Mouse (Mus musculus) CH12.LX (cell line): ENCODE measurements around the gene Myl7. TPM values are rescaled to one million over a fixed set of nuclear protein-coding genes. Genes with fewer than 3 reads are reported as not detected.
"Not testable (repeated sequence)": the region's sequence is repeated elsewhere in the genome, so short reads cannot be mapped to it uniquely, and the experiment has no call there.

ENCODE experiments used
- DNase-seq: peaks from one replicate; pipeline ENCODE4 v3.0.0-alpha.2; 2013; ENCODE audit errors: extremely low read depth
- H3K27ac ChIP-seq: 2 replicates; pipeline ENCODE4 v1.5.1; 2012; ENCODE audit warnings: low read depth, mild to moderate bottlenecking, control low read depth, moderate library complexity; ENCODE audit not compliant: insufficient read depth
- H3K27me3 ChIP-seq: replicated peaks from 2 replicates; pipeline ENCODE3; 2012; ENCODE audit warnings: inconsistent platforms
- H3K36me3 ChIP-seq, 2 experiments: replicated peaks in 1 of 2; 2 replicates each; pipeline versions ENCODE3 to v1.6.1; 2012; ENCODE audit warnings: inconsistent platforms in 1 of 2, low read length in 1 of 2, mild to moderate bottlenecking in 1 of 2, mixed read lengths in 1 of 2, moderate library complexity in 1 of 2; ENCODE audit not compliant: control insufficient read depth in 1 of 2, insufficient read depth in 1 of 2
- H3K4me1 ChIP-seq, 2 experiments: 2 replicates each; pipeline ENCODE4 v1.6.1; 2012; ENCODE audit warnings: inconsistent platforms in 1 of 2, moderate library complexity in 1 of 2; ENCODE audit not compliant: insufficient read depth in 2 of 2, control insufficient read depth in 1 of 2
- H3K4me2 ChIP-seq: 2 replicates; pipeline ENCODE4 v1.6.1; 2012; ENCODE audit warnings: low read depth, mild to moderate bottlenecking, control low read depth; ENCODE audit not compliant: poor library complexity, insufficient read depth, severe bottlenecking
- H3K4me3 ChIP-seq, 3 experiments: fragments of 150-350 bp in 1 of 3; sonication (generic) in 1 of 3; replicated peaks in 1 of 3; 2 replicates each; pipeline versions ENCODE3 to v1.5.1; 2011 to 2012; ENCODE audit warnings: low read depth in 2 of 3, low read length in 2 of 3, mild to moderate bottlenecking in 2 of 3, moderate library complexity in 2 of 3, control low read depth in 1 of 3, improper control_type of control experiment in 1 of 3, inconsistent platforms in 1 of 3, mixed read lengths in 1 of 3; ENCODE audit not compliant: poor library complexity in 1 of 3
- H3K79me2 ChIP-seq: replicated peaks from 2 replicates; pipeline ENCODE4 v1.6.1; 2012; ENCODE audit warnings: mild to moderate bottlenecking, moderate library complexity; ENCODE audit not compliant: control insufficient read depth, poor library complexity, insufficient read depth, severe bottlenecking; ENCODE audit errors: extremely low read depth
- H3K9ac ChIP-seq: 2 replicates; pipeline ENCODE4 v1.6.1; 2012; ENCODE audit warnings: low read depth, mild to moderate bottlenecking, control low read depth, moderate library complexity; ENCODE audit not compliant: insufficient read depth
- H3K9me3 ChIP-seq: replicated peaks from 2 replicates; pipeline ENCODE3; 2012; ENCODE audit warnings: low read length, inconsistent platforms, mixed read lengths
- CHD2 ChIP-seq: IDR thresholded peaks from 2 replicates; pipeline ENCODE4 v1.6.1; 2011; ENCODE audit warnings: low read length, improper control_type of control experiment
- CTCF ChIP-seq, 2 experiments: IDR thresholded peaks in 1 of 2; conservative IDR thresholded peaks in 1 of 2; 2 replicates each; pipeline ENCODE4 v1.5.1; 2011 to 2012; ENCODE audit warnings: low read depth in 2 of 2, low read length in 2 of 2, improper control_type of control experiment in 1 of 2, inconsistent platforms in 1 of 2, mild to moderate bottlenecking in 1 of 2, moderate library complexity in 1 of 2
- E2F4 ChIP-seq: IDR thresholded peaks from 2 replicates; pipeline ENCODE4 v1.6.1; 2011; ENCODE audit warnings: low read depth, low read length, improper control_type of control experiment; ENCODE audit not compliant: insufficient replicate concordance
- EP300 ChIP-seq: IDR thresholded peaks from 2 replicates; pipeline ENCODE4 v1.6.1; 2011; ENCODE audit warnings: low read length, improper control_type of control experiment
- ETS1 ChIP-seq: conservative IDR thresholded peaks from 2 replicates; pipeline ENCODE4 v1.6.1; 2012; ENCODE audit warnings: low read depth, mild to moderate bottlenecking, inconsistent platforms, low read length, improper control_type of control experiment, moderate library complexity
- GABPA ChIP-seq: IDR thresholded peaks from 2 replicates; pipeline ENCODE4 v1.6.1; 2012; ENCODE audit warnings: low read depth, low read length, improper control_type of control experiment, inconsistent platforms; ENCODE audit not compliant: insufficient replicate concordance
- HCFC1 ChIP-seq: IDR thresholded peaks from 2 replicates; pipeline ENCODE4 v1.6.1; 2012; ENCODE audit warnings: low read depth, mild to moderate bottlenecking, inconsistent platforms, low read length, improper control_type of control experiment
- IRF4 ChIP-seq: IDR thresholded peaks from 2 replicates; pipeline ENCODE4 v1.6.1; 2014; ENCODE audit warnings: low read depth, mild to moderate bottlenecking, inconsistent platforms, low read length, improper control_type of control experiment
- JUN ChIP-seq: IDR thresholded peaks from 2 replicates; pipeline ENCODE4 v1.6.1; 2011; ENCODE audit warnings: low read depth, mild to moderate bottlenecking, low read length, improper control_type of control experiment, moderate library complexity; ENCODE audit not compliant: insufficient read depth
- JUND ChIP-seq: conservative IDR thresholded peaks from 2 replicates; pipeline ENCODE4 v1.6.1; 2011; ENCODE audit warnings: low read depth, low read length, improper control_type of control experiment
- MAX ChIP-seq: IDR thresholded peaks from 2 replicates; pipeline ENCODE4 v1.6.1; 2011; ENCODE audit warnings: low read length, improper control_type of control experiment
- MAZ ChIP-seq: IDR thresholded peaks from 2 replicates; pipeline ENCODE4 v1.6.1; 2012; ENCODE audit warnings: low read depth, mild to moderate bottlenecking, inconsistent platforms, low read length, improper control_type of control experiment, moderate library complexity
- MXI1 ChIP-seq: IDR thresholded peaks from 2 replicates; pipeline ENCODE4 v1.6.1; 2011; ENCODE audit warnings: mild to moderate bottlenecking, low read depth, low read length, improper control_type of control experiment
- NELFE ChIP-seq: IDR thresholded peaks from 2 replicates; pipeline ENCODE4 v1.6.1; 2011; ENCODE audit warnings: low read depth, low read length, improper control_type of control experiment
- RAD21 ChIP-seq: IDR thresholded peaks from 2 replicates; pipeline ENCODE4 v1.6.1; 2011; ENCODE audit warnings: low read depth, mild to moderate bottlenecking, low read length, improper control_type of control experiment, moderate library complexity
- RCOR1 ChIP-seq: conservative IDR thresholded peaks from 2 replicates; pipeline ENCODE4 v1.6.1; 2012; ENCODE audit warnings: low read depth, mild to moderate bottlenecking, inconsistent platforms, low read length, improper control_type of control experiment
- SIN3A ChIP-seq: IDR thresholded peaks from 2 replicates; pipeline ENCODE4 v1.6.1; 2012; ENCODE audit warnings: low read length, improper control_type of control experiment, inconsistent platforms
- SMC3 ChIP-seq: IDR thresholded peaks from 2 replicates; pipeline ENCODE4 v1.6.1; 2011; ENCODE audit warnings: low read depth, low read length, improper control_type of control experiment
- TBP ChIP-seq: conservative IDR thresholded peaks from 2 replicates; pipeline ENCODE4 v1.6.1; 2011; ENCODE audit warnings: low read depth, low read length, improper control_type of control experiment
- USF2 ChIP-seq: conservative IDR thresholded peaks from 2 replicates; pipeline ENCODE4 v1.6.1; 2011; ENCODE audit warnings: low read depth, low read length, improper control_type of control experiment
- ZMIZ1 ChIP-seq: IDR thresholded peaks from 2 replicates; pipeline ENCODE4 v1.6.1; 2012; ENCODE audit warnings: low read depth, mild to moderate bottlenecking, inconsistent platforms, low read length, improper control_type of control experiment
- dilution Hi-C: fragments of 300-500 bp; cut with MboI; formaldehyde crosslinking; loops from 2 replicates; pipeline ENCODE4 v1.14.3; 2020; ENCODE audit warnings: low sequenced_read_pairs; ENCODE audit not compliant: extremely low pct_unique_long_range_greater_than_20kb, extremely low pct_ligation_motif_present
- in situ Hi-C: fragments of 300-500 bp; cut with MboI; formaldehyde crosslinking; loops from 3 replicates; pipeline ENCODE4 v1.14.3; 2019; ENCODE audit warnings: low sequenced_read_pairs, low pct_ligation_motif_present, low pct_unique_long_range_greater_than_20kb, mixed read lengths
- polyA plus RNA-seq: library from polyadenylated mRNA; unstranded; fragments of >175 nt; gene quantifications from 2 replicates; pipeline ENCODE4 v1.2.1, GENCODE M21; 2012; ENCODE audit warnings: low read depth; ENCODE audit not compliant: insufficient read length
- total RNA-seq, 2 experiments: library from RNA; depleted of rRNA; stranded (reverse); fragments of 300-350 nt in 1 of 2; fragments of >200 nt in 1 of 2; gene quantifications; 2 replicates each; pipeline ENCODE4 v1.2.3; 2012 to 2014

The Myl7 gene
- total and polyA plus RNA-seq, 3 experiments: 0.42 TPM; not detected in 2

- Histone ChIP-seq H3K79me2 (no peaks in the 10 kb centered on the region), H3K27ac (no peak overlapping the region), H3K9me3 (peaks cover 4% of the 10 kb centered on the region), H3K36me3 (no peaks in the 10 kb centered on the region), H3K27me3 (peaks cover 5% of the 10 kb centered on the region), H3K4me1 (peaks cover 10 to 27% of the 10 kb centered on the region in 2 experiments), H3K9ac (no peak overlapping the region), H3K4me3 (no peak overlapping the region), H3K4me2 (no peak overlapping the region)
- dilution Hi-C loops: no loop called here
- DNase-seq: peak; percentile 55
- in situ Hi-C loops: no loop called here
- TF ChIP-seq E2F4: no peak
- TF ChIP-seq EP300: peak; percentile 61
- TF ChIP-seq SMC3: 0 out of 2 replicates have a peak, but pooled peaks have one; percentile 8
- no peak for TF ChIP-seq TBP
- TF ChIP-seq ZMIZ1: no peak
- TF ChIP-seq MAX: peak; percentile 11; the same call in 1 of the 2 replicates
- TF ChIP-seq CTCF (conservative IDR thresholded peaks at IDR 0.05 in 1 of 2, IDR thresholded peaks at IDR 0.05 in 1 of 2; ENCODE audit: low read depth in 2 of 2, low read length in 2 of 2): peak in 1 of 2 experiments; percentile 44; a peak in 2 of 4 replicates
- TF ChIP-seq ETS1: 0 out of 2 replicates have a peak, but pooled peaks have one; percentile 26
- TF ChIP-seq JUND: 0 out of 2 replicates have a peak, but pooled peaks have one; percentile 36
- TF ChIP-seq JUN: no peak
- TF ChIP-seq IRF4: peak; percentile 34; the same call in 1 of the 2 replicates
- TF ChIP-seq RAD21: no peak
- no peak for TF ChIP-seq NELFE
- TF ChIP-seq HCFC1: no peak
- no peak for TF ChIP-seq MAZ
- no peak for TF ChIP-seq GABPA
- TF ChIP-seq CHD2: no peak
These were observed 46.5 kb upstream of the Myl7 start for GRCm38 (mm10) chr11:5945096-5945495.

- H3K4me2 ChIP-seq: no peak overlapping the region
- H3K9ac ChIP-seq: no peak overlapping the region
- no peak overlapping the region for H3K4me3 ChIP-seq
- DNase-seq: no peak
- H3K27ac ChIP-seq: no peak overlapping the region
- peaks cover 0 to 10% of the 10 kb centered on the region in 2 experiments; a peak in 3 of 4 replicates for H3K4me1 ChIP-seq
- dilution Hi-C loops: no loop called here
- in situ Hi-C loops: no loop called here
- TF ChIP-seq RCOR1: no peak
- TF ChIP-seq USF2: no peak
- TF ChIP-seq MXI1: no peak
- no peak for TF ChIP-seq ZMIZ1
- TF ChIP-seq JUND: no peak
- TF ChIP-seq EP300: no peak
- no peak for TF ChIP-seq SIN3A
- H3K27me3 ChIP-seq: peaks cover 5% of the 10 kb centered on the region
- H3K36me3 ChIP-seq: no peaks in the 10 kb centered on the region
- H3K79me2 ChIP-seq: no peaks in the 10 kb centered on the region
- peaks cover 4% of the 10 kb centered on the region for H3K9me3 ChIP-seq
These were observed 44.4 kb upstream of the Myl7 start for GRCm38 (mm10) chr11:5942966-5943365.

- H3K36me3 ChIP-seq, DNase-seq, H3K4me3 ChIP-seq, H3K4me1 ChIP-seq, H3K79me2 ChIP-seq, H3K9me3 ChIP-seq, H3K27ac ChIP-seq, in situ Hi-C loops, H3K4me2 ChIP-seq, H3K9ac ChIP-seq, H3K27me3 ChIP-seq, dilution Hi-C loops: not testable (repeated sequence)
These were observed 35.9 kb upstream of the Myl7 start for GRCm38 (mm10) chr11:5934531-5934930.
